Mouse (Mus musculus): ENCODE measurements at regions not wholly inside any gene's neighbourhood (a gene's known extent, or its start where the extent isn't known, plus 50 kb on each side); places are given as distances from the start of the nearest gene placed in this dataset.

- H3K4me1 ChIP-seq (ENCODE audit: control insufficient read depth, insufficient read depth, insufficient read length, low read length): no peaks in the 10 kb centered on the region
- WGBS: 76% methylated on average over 5 of the region's 5 CpGs
- H3K27ac ChIP-seq (ENCODE audit: insufficient read depth, low read depth, low read length): no peak overlapping the region
- TF ChIP-seq CTCF (IDR thresholded peaks at IDR 0.05; ENCODE audit: extremely low read depth, insufficient read length, insufficient replicate concordance, low read depth, low read length): no peak
- TF ChIP-seq POLR2A (IDR thresholded peaks at IDR 0.05; ENCODE audit: low read depth, low read length): no peak
- no peaks in the 10 kb centered on the region for H3K36me3 ChIP-seq (ENCODE audit: control insufficient read depth, insufficient read depth, low read length)
- H3K27me3 ChIP-seq (ENCODE audit: control insufficient read depth, insufficient read depth, low read length): no peaks in the 10 kb centered on the region
- no peak overlapping the region for H3K4me3 ChIP-seq (ENCODE audit: low read depth, low read length)
Observed at GRCm38 (mm10) chr14:62008707-62009106, 283.7 kb upstream of the Rnaseh2b start.

- Histone ChIP-seq H3K4me3 (ENCODE audit: low read depth, low read length) (no peak overlapping the region), H3K36me3 (ENCODE audit: control insufficient read depth, insufficient read depth, low read length) (no peaks in the 10 kb centered on the region), H3K27ac (ENCODE audit: insufficient read depth, low read depth, low read length) (no peak overlapping the region), H3K4me1 (ENCODE audit: control insufficient read depth, insufficient read depth, insufficient read length, low read length) (no peaks in the 10 kb centered on the region), H3K27me3 (ENCODE audit: control insufficient read depth, insufficient read depth, low read length) (no peaks in the 10 kb centered on the region)
- WGBS: 89% methylated on average over 4 of the region's 4 CpGs
- TF ChIP-seq POLR2A (IDR thresholded peaks at IDR 0.05; ENCODE audit: low read depth, low read length): no peak
- TF ChIP-seq CTCF (IDR thresholded peaks at IDR 0.05; ENCODE audit: extremely low read depth, insufficient read length, insufficient replicate concordance, low read depth, low read length): no peak
Observed at GRCm38 (mm10) chr14:62018804-62019203, 273.6 kb upstream of the Rnaseh2b start.

GRCm38 (mm10) chr14:62020996-62021395, 271.4 kb upstream of the Rnaseh2b start:
- no peaks in the 10 kb centered on the region for H3K27me3 ChIP-seq (ENCODE audit: control insufficient read depth, insufficient read depth, low read length)
- 68% methylated on average over 3 of the region's 3 CpGs for WGBS
- H3K4me3 ChIP-seq (ENCODE audit: low read depth, low read length): no peak overlapping the region
- no peaks in the 10 kb centered on the region for H3K4me1 ChIP-seq (ENCODE audit: control insufficient read depth, insufficient read depth, insufficient read length, low read length)
- H3K27ac ChIP-seq (ENCODE audit: insufficient read depth, low read depth, low read length): no peak overlapping the region
- TF ChIP-seq POLR2A (IDR thresholded peaks at IDR 0.05; ENCODE audit: low read depth, low read length) (no peak), CTCF (IDR thresholded peaks at IDR 0.05; ENCODE audit: extremely low read depth, insufficient read length, insufficient replicate concordance, low read depth, low read length) (no peak)
- H3K36me3 ChIP-seq (ENCODE audit: control insufficient read depth, insufficient read depth, low read length): no peaks in the 10 kb centered on the region

- no peaks in the 10 kb centered on the region for H3K4me1 ChIP-seq (ENCODE audit: control insufficient read depth, insufficient read depth, insufficient read length, low read length)
- no peak overlapping the region for H3K27ac ChIP-seq (ENCODE audit: insufficient read depth, low read depth, low read length)
- WGBS: 81% methylated on average over 3 of the region's 3 CpGs
- TF ChIP-seq CTCF (IDR thresholded peaks at IDR 0.05; ENCODE audit: extremely low read depth, insufficient read length, insufficient replicate concordance, low read depth, low read length) (no peak), POLR2A (IDR thresholded peaks at IDR 0.05; ENCODE audit: low read depth, low read length) (no peak)
- H3K36me3 ChIP-seq (ENCODE audit: control insufficient read depth, insufficient read depth, low read length): no peaks in the 10 kb centered on the region
- no peak overlapping the region for H3K4me3 ChIP-seq (ENCODE audit: low read depth, low read length)
- H3K27me3 ChIP-seq (ENCODE audit: control insufficient read depth, insufficient read depth, low read length): no peaks in the 10 kb centered on the region
Observed at GRCm38 (mm10) chr14:62022193-62022592, 270.2 kb upstream of the Rnaseh2b start.

- Histone ChIP-seq H3K4me3 (ENCODE audit: low read depth, low read length) (no peak overlapping the region), H3K36me3 (ENCODE audit: control insufficient read depth, insufficient read depth, low read length) (no peaks in the 10 kb centered on the region), H3K27ac (ENCODE audit: insufficient read depth, low read depth, low read length) (no peak overlapping the region), H3K27me3 (ENCODE audit: control insufficient read depth, insufficient read depth, low read length) (no peaks in the 10 kb centered on the region), H3K4me1 (ENCODE audit: control insufficient read depth, insufficient read depth, insufficient read length, low read length) (no peaks in the 10 kb centered on the region)
- no peak for TF ChIP-seq POLR2A (IDR thresholded peaks at IDR 0.05; ENCODE audit: low read depth, low read length)
- TF ChIP-seq CTCF (IDR thresholded peaks at IDR 0.05; ENCODE audit: extremely low read depth, insufficient read length, insufficient replicate concordance, low read depth, low read length): no peak
- WGBS: 63% methylated on average over 7 of the region's 7 CpGs
Observed at GRCm38 (mm10) chr14:62023022-62023421, 269.4 kb upstream of the Rnaseh2b start.

GRCm38 (mm10) chr14:62027751-62028279, 264.6 kb upstream of the Rnaseh2b start:
- H3K4me1 ChIP-seq (ENCODE audit: control insufficient read depth, insufficient read depth, insufficient read length, low read length): no peaks in the 10 kb centered on the region
- 75% methylated on average over 8 of the region's 8 CpGs for WGBS
- H3K27me3 ChIP-seq (ENCODE audit: control insufficient read depth, insufficient read depth, low read length): no peaks in the 10 kb centered on the region
- H3K36me3 ChIP-seq (ENCODE audit: control insufficient read depth, insufficient read depth, low read length): no peaks in the 10 kb centered on the region
- H3K4me3 ChIP-seq (ENCODE audit: low read depth, low read length): no peak overlapping the region
- no peak overlapping the region for H3K27ac ChIP-seq (ENCODE audit: insufficient read depth, low read depth, low read length)
- no peak for TF ChIP-seq POLR2A (IDR thresholded peaks at IDR 0.05; ENCODE audit: low read depth, low read length)
- TF ChIP-seq CTCF (IDR thresholded peaks at IDR 0.05; ENCODE audit: extremely low read depth, insufficient read length, insufficient replicate concordance, low read depth, low read length): no peak

- Histone ChIP-seq H3K36me3 (ENCODE audit: control insufficient read depth, insufficient read depth, low read length) (no peaks in the 10 kb centered on the region), H3K4me1 (ENCODE audit: control insufficient read depth, insufficient read depth, insufficient read length, low read length) (no peaks in the 10 kb centered on the region), H3K27ac (ENCODE audit: insufficient read depth, low read depth, low read length) (no peak overlapping the region), H3K27me3 (ENCODE audit: control insufficient read depth, insufficient read depth, low read length) (no peaks in the 10 kb centered on the region), H3K4me3 (ENCODE audit: low read depth, low read length) (no peak overlapping the region)
- WGBS: 69% methylated on average over 7 of the region's 7 CpGs
- TF ChIP-seq POLR2A (IDR thresholded peaks at IDR 0.05; ENCODE audit: low read depth, low read length): no peak
- no peak for TF ChIP-seq CTCF (IDR thresholded peaks at IDR 0.05; ENCODE audit: extremely low read depth, insufficient read length, insufficient replicate concordance, low read depth, low read length)
Observed at GRCm38 (mm10) chr14:62030059-62030458, 262.3 kb upstream of the Rnaseh2b start.

Measured in small intestine, adult 2 months (tissue).